ENCODE assay signal across 20 mouse cellular contexts in genomic region chr16:38760834-38761375, GRCm38 (mm10). TPM values are rescaled to one million over a fixed set of nuclear protein-coding genes. Genes with fewer than 3 reads are reported as not detected.
DNase-seq lines count a peak whose midpoint lies in the region; ATAC-seq and TF ChIP-seq lines count a peak whose summit lies in the region.
"Had no signal": no experiment of that assay in that cellular context is flagged by ENCODE, and none has a peak within 500 bp of the region (broad histone marks: within the 10 kb centered on the region; RNA-seq: fewer than 3 reads in every experiment).

No protein-coding gene starts in this region.

- no peak overlapping the region for H3K4me3 ChIP-seq in kidney, postnatal 0 days (replicated peaks; ENCODE audit: low read depth, low read length)
- H3K4me3 ChIP-seq in brown adipose tissue, adult 24 weeks (ENCODE audit: insufficient read depth, low read depth, low read length) = no peak overlapping the region
- no peak overlapping the region for H3K4me3 ChIP-seq in hindbrain, postnatal 0 days (ENCODE audit: low read length)
- H3K4me3 ChIP-seq: embryonic facial prominence, embryonic 15.5 days; forebrain, embryonic 10.5 days; heart, embryonic 15.5 days; midbrain, embryonic 10.5 days; stomach, embryonic 15.5 days had no signal

- ATAC-seq in kidney, postnatal 0 days (replicated peaks; ENCODE audit: low FRiP score, low read depth) = no peak
- 0 out of 2 replicates have a peak, but pooled peaks have one; percentile 39 for ATAC-seq in megakaryocyte-erythroid progenitor cell, adult 5-6 weeks (replicated peaks; ENCODE audit: low FRiP score, low TSS enrichment, poor library complexity, severe bottlenecking)
- ATAC-seq in hindbrain, postnatal 0 days = no peak
- ATAC-seq: forebrain, postnatal 0 days had no signal

- TF ChIP-seq CTCF in kidney, postnatal 0 days (IDR thresholded peaks at IDR 0.05; ENCODE audit: low read depth) = no peak
- TF ChIP-seq CTCF in hindbrain, postnatal 0 days (IDR thresholded peaks at IDR 0.05; ENCODE audit: low read depth) = no peak

- H3K4me1 ChIP-seq in kidney, postnatal 0 days (replicated peaks; ENCODE audit: insufficient read depth, low read length) = peaks cover 1% of the 10 kb centered on the region; the same call in 1 of the 2 replicates
- H3K4me1 ChIP-seq in brown adipose tissue, adult 24 weeks (ENCODE audit: control insufficient read depth, insufficient read depth, insufficient read length, low read length) = peaks cover 28% of the 10 kb centered on the region
- H3K4me1 ChIP-seq in hindbrain, postnatal 0 days (ENCODE audit: insufficient read depth, low read length) = no peaks in the 10 kb centered on the region
- H3K4me1 ChIP-seq: embryonic facial prominence, embryonic 15.5 days; midbrain, embryonic 10.5 days; stomach, embryonic 15.5 days had no signal

- 0 out of 2 replicates have a peak, but pooled peaks cover 2% of the 10 kb centered on the region for H3K36me3 ChIP-seq in kidney, postnatal 0 days (ENCODE audit: insufficient read depth, low read length)
- peaks cover 29% of the 10 kb centered on the region; the same call in 1 of the 2 replicates for H3K36me3 ChIP-seq in hindbrain, postnatal 0 days (ENCODE audit: insufficient read depth, low read length)
- H3K36me3 ChIP-seq: stomach, embryonic 15.5 days had no signal

- no peak overlapping the region for H3K4me2 ChIP-seq in kidney, postnatal 0 days (ENCODE audit: low read length)
- H3K4me2 ChIP-seq in hindbrain, postnatal 0 days (ENCODE audit: low read depth, low read length) = no peak overlapping the region
- H3K4me2 ChIP-seq: embryonic facial prominence, embryonic 15.5 days; heart, embryonic 15.5 days; stomach, embryonic 15.5 days had no signal

- H3K9me3 ChIP-seq in kidney, postnatal 0 days (replicated peaks; ENCODE audit: low read length) = no peaks in the 10 kb centered on the region
- no peaks in the 10 kb centered on the region for H3K9me3 ChIP-seq in hindbrain, postnatal 0 days (ENCODE audit: low read length)
- H3K9me3 ChIP-seq: embryonic facial prominence, embryonic 15.5 days; forebrain, embryonic 10.5 days; heart, embryonic 15.5 days; midbrain, embryonic 10.5 days; stomach, embryonic 15.5 days had no signal

- DNase-seq in kidney, postnatal 0 days (ENCODE audit: low spot score) = no peak
- no peak for DNase-seq in kidney, adult 9 months
- peak; percentile 14 to 25 for DNase-seq in B cell, adult 2 months
- no peak for DNase-seq in hindbrain, postnatal 0 days (ENCODE audit: low spot score)
- DNase-seq in right cerebral cortex, adult 2 months (ENCODE audit: low spot score in 2 of 2) = no peak
- DNase-seq in spleen, adult 18-20 months = no peak
- DNase-seq: adrenal gland, adult 2 months; cerebellum, postnatal 10 days; forebrain, postnatal 0 days; kidney, adult 18-20 months; left cerebral cortex, postnatal 4 days; liver; lung, adult 18-20 months had no signal

- no peaks in the 10 kb centered on the region for H3K27me3 ChIP-seq in kidney, postnatal 0 days (ENCODE audit: insufficient read depth, low read length)
- no peaks in the 10 kb centered on the region for H3K27me3 ChIP-seq in hindbrain, postnatal 0 days (ENCODE audit: insufficient read depth, low read length)
- H3K27me3 ChIP-seq: embryonic facial prominence, embryonic 15.5 days; heart, embryonic 15.5 days; stomach, embryonic 15.5 days had no signal

- WGBS in kidney, postnatal 0 days = 73% methylated on average over 6 of the region's 6 CpGs
- 86% methylated on average over 6 of the region's 6 CpGs for WGBS in hindbrain, postnatal 0 days

- H3K27ac ChIP-seq in kidney, postnatal 0 days = 0 out of 2 replicates have a peak overlapping the region, but pooled peaks have one; percentile 21
- H3K27ac ChIP-seq in brown adipose tissue, adult 24 weeks (replicated peaks; ENCODE audit: low read depth, low read length) = 0 out of 2 replicates have a peak overlapping the region, but pooled peaks have one; percentile 19
- H3K27ac ChIP-seq in hindbrain, postnatal 0 days = no peak overlapping the region
- H3K27ac ChIP-seq: embryonic facial prominence, embryonic 15.5 days; forebrain, embryonic 10.5 days; heart, embryonic 15.5 days; midbrain, embryonic 10.5 days; stomach, embryonic 15.5 days had no signal

- H3K9ac ChIP-seq in kidney, postnatal 0 days (ENCODE audit: low read depth, low read length) = no peak overlapping the region
- no peak overlapping the region for H3K9ac ChIP-seq in hindbrain, postnatal 0 days (replicated peaks; ENCODE audit: low read length)
- H3K9ac ChIP-seq: embryonic facial prominence, embryonic 15.5 days; forebrain, postnatal 0 days; heart, embryonic 15.5 days; stomach, embryonic 15.5 days had no signal

RNA-seq across cellular contexts. Expression of gene B4galt4, which starts 18.8 kb away (rescaled TPM):
- polyA plus RNA-seq in kidney, postnatal 0 days (2015; fragmentation: Nextera tagmentation; extraction: Ambion mirVana) = 28.8 and 29.9 TPM in 2 replicates
- 2.4 and 3.5 TPM in 2 replicates for polyA plus RNA-seq in brown adipose tissue, adult 24 weeks (2012; ENCODE audit: insufficient read depth, insufficient read length, missing spikeins)
- total RNA-seq in megakaryocyte-erythroid progenitor cell, adult 5-6 weeks (2014; fragmentation: Nextera tagmentation) = not detected in 2 replicates
- total RNA-seq in megakaryocyte-erythroid progenitor cell, adult 5-6 weeks (2017) = 1.8 and 2.9 TPM in 2 replicates
- 25.8 and 31.6 TPM in 2 replicates for total RNA-seq in hindbrain, postnatal 0 days (2014; rRNA removed)
- polyA plus RNA-seq in hindbrain, postnatal 0 days (2015; fragmentation: Nextera tagmentation; extraction: Ambion mirVana) = 30.2 and 31.7 TPM in 2 replicates

RNA-seq across cellular contexts. Expression of gene Upk1b, which starts 39.2 kb away (rescaled TPM):
- polyA plus RNA-seq in kidney, postnatal 0 days (2015; fragmentation: Nextera tagmentation; extraction: Ambion mirVana) = 33.9 and 47.9 TPM in 2 replicates
- not detected in 2 replicates for polyA plus RNA-seq in brown adipose tissue, adult 24 weeks (2012; ENCODE audit: insufficient read depth, insufficient read length, missing spikeins)
- total RNA-seq in megakaryocyte-erythroid progenitor cell, adult 5-6 weeks (2014; fragmentation: Nextera tagmentation) = not detected in 2 replicates
- not detected in 2 replicates for total RNA-seq in megakaryocyte-erythroid progenitor cell, adult 5-6 weeks (2017)
- total RNA-seq in hindbrain, postnatal 0 days (2014; rRNA removed) = 0.54 and 1.2 TPM in 2 replicates
- polyA plus RNA-seq in hindbrain, postnatal 0 days (2015; fragmentation: Nextera tagmentation; extraction: Ambion mirVana) = 1.7 and 2.0 TPM in 2 replicates

RNA-seq across cellular contexts. Expression of gene Arhgap31, which starts 47.8 kb away (rescaled TPM):
- 5.4 and 5.9 TPM in 2 replicates for polyA plus RNA-seq in kidney, postnatal 0 days (2015; fragmentation: Nextera tagmentation; extraction: Ambion mirVana)
- 7.5 and 9.7 TPM in 2 replicates for polyA plus RNA-seq in brown adipose tissue, adult 24 weeks (2012; ENCODE audit: insufficient read depth, insufficient read length, missing spikeins)
- 1.4 and 1.7 TPM in 2 replicates for total RNA-seq in megakaryocyte-erythroid progenitor cell, adult 5-6 weeks (2014; fragmentation: Nextera tagmentation)
- total RNA-seq in megakaryocyte-erythroid progenitor cell, adult 5-6 weeks (2017) = 0.14 and 0.91 TPM in 2 replicates
- 12.7 and 14.9 TPM in 2 replicates for total RNA-seq in hindbrain, postnatal 0 days (2014; rRNA removed)
- 4.6 and 4.8 TPM in 2 replicates for polyA plus RNA-seq in hindbrain, postnatal 0 days (2015; fragmentation: Nextera tagmentation; extraction: Ambion mirVana)

Comparison
In these comparisons a context has a peak if more than half of its experiments do, and no peak if none do; other contexts are left out.
1. DNase-seq: peak in B cell, adult 2 months (2 of 2); none in kidney, postnatal 0 days (single experiment), kidney, adult 9 months (single experiment), hindbrain, postnatal 0 days (single experiment), right cerebral cortex, adult 2 months (0 of 2) and spleen, adult 18-20 months (0 of 2).
2. RNA of gene Upk1b, which starts 39.2 kb away (polyA plus RNA-seq): 33.9 to 47.9 TPM in kidney, postnatal 0 days; 1.7 to 2.0 TPM in hindbrain, postnatal 0 days and not detected in brown adipose tissue, adult 24 weeks; every median in the first group is over 10 times any median in the second.